Mouse (Mus musculus) adrenal gland, postnatal 4 days (tissue): ENCODE measurements around the gene Cacna1e. TPM values are rescaled to one million over a fixed set of nuclear protein-coding genes. Genes with fewer than 3 reads are reported as not detected.

Source experiments
- DNase-seq, 2 experiments: peaks; one replicate each; pipeline ENCODE4 v3.0.0; 2021 to 2022; ENCODE audit warnings: low spot score in 2 of 2, mixed read lengths in 2 of 2
- total RNA-seq, 2 experiments: library from RNA; stranded (reverse); gene quantifications; 2 replicates each; pipeline ENCODE4 v1.2.3; 2021

Gene Cacna1e
- total RNA-seq, 2 experiments from 2014 or later = 2.6 to 2.9 TPM

GRCm38 (mm10) chr1:154723078-154723477 is 161.2 kb downstream of the Cacna1e start:
- no peak for DNase-seq

GRCm38 (mm10) chr1:154715596-154715995 is 168.7 kb downstream of the Cacna1e start:
- no peak for DNase-seq

GRCm38 (mm10) chr1:154712747-154713146 is 171.6 kb downstream of the Cacna1e start:
- DNase-seq = no peak

GRCm38 (mm10) chr1:154707584-154708290 is 176.6 kb downstream of the Cacna1e start:
- DNase-seq = no peak

- no peak for DNase-seq
These were observed 177.3 kb downstream of the Cacna1e start for GRCm38 (mm10) chr1:154706974-154707373.

- no peak for DNase-seq
These were observed 178.3 kb downstream of the Cacna1e start for GRCm38 (mm10) chr1:154705882-154706565.

- DNase-seq = no peak
These were observed 179.6 kb downstream of the Cacna1e start for GRCm38 (mm10) chr1:154704558-154705185.

GRCm38 (mm10) chr1:154702623-154703022 is 181.7 kb downstream of the Cacna1e start:
- DNase-seq = no peak

- no peak for DNase-seq
These were observed 195.2 kb downstream of the Cacna1e start for GRCm38 (mm10) chr1:154688876-154689665.

GRCm38 (mm10) chr1:154686861-154687260 is 197.4 kb downstream of the Cacna1e start:
- DNase-seq = no peak

GRCm38 (mm10) chr1:154683477-154684106 is 200.7 kb downstream of the Cacna1e start:
- no peak for DNase-seq

- no peak for DNase-seq
These were observed 205.3 kb downstream of the Cacna1e start for GRCm38 (mm10) chr1:154678989-154679388.

- DNase-seq = no peak
These were observed 206.2 kb downstream of the Cacna1e start for GRCm38 (mm10) chr1:154678151-154678550.

- no peak for DNase-seq
These were observed 206.6 kb downstream of the Cacna1e start for GRCm38 (mm10) chr1:154677677-154678076.

GRCm38 (mm10) chr1:154663721-154664120 is 220.6 kb downstream of the Cacna1e start:
- no peak for DNase-seq

- no peak for DNase-seq
These were observed 222.3 kb downstream of the Cacna1e start for GRCm38 (mm10) chr1:154661977-154662376.

GRCm38 (mm10) chr1:154661221-154661864 is 223.0 kb downstream of the Cacna1e start:
- DNase-seq = no peak

GRCm38 (mm10) chr1:154657366-154657765 is 226.9 kb downstream of the Cacna1e start:
- no peak for DNase-seq

- no peak for DNase-seq
These were observed 230.3 kb downstream of the Cacna1e start for GRCm38 (mm10) chr1:154653951-154654350.
